Mouse (Mus musculus): ENCODE data around the gene Atp5f1. TPM values are rescaled to one million over a fixed set of nuclear protein-coding genes. Genes with fewer than 3 reads are reported as not detected.
A peak's percentile ranks its signal among the peaks of the same experiment; 100 is the strongest.

Atp5f1 gene
- total RNA-seq, 2 experiments from 2014 or later, result 916 to 930 TPM

DNA sequence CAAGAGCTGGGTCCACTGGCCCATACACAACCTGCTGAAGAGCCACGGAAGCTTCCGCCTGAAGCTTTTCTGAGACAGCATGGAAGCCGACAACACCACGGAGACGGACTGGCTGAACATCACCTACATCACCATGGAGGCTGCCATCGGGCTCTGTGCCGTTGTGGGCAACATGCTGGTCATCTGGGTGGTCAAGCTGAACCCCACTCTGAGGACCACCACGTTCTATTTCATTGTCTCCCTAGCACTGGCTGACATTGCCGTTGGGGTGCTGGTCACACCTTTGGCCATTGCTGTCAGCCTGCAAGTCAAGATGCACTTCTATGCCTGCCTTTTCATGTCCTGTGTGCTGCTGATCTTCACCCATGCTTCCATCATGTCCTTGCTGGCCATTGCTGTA lies 55.2 kb downstream of the Atp5f1 start:
- intact Hi-C loops (cut with DNase I), result no loop called here
- no peak for DNase-seq

DNA sequence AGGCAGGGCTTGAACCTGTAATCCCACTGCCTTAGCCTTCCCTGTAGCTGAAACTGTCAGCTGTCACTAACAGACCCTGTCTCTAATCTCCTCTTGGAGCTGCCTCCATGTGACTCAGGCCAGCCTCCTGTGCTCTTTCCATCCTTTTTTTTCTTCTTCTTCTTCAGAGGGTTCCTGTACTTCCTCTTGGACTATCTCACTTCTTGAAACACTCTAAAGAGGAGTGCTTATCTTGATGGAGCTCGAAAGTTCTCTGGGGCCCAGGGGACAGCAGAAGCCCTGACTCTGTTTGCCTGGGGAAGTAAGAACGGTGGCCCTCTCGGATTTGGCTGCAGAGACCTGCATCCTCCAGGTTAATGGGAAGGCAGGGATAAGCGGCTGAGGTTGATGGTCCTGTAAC lies 55.7 kb downstream of the Atp5f1 start:
- intact Hi-C loops (cut with DNase I), result no loop called here

DNA sequence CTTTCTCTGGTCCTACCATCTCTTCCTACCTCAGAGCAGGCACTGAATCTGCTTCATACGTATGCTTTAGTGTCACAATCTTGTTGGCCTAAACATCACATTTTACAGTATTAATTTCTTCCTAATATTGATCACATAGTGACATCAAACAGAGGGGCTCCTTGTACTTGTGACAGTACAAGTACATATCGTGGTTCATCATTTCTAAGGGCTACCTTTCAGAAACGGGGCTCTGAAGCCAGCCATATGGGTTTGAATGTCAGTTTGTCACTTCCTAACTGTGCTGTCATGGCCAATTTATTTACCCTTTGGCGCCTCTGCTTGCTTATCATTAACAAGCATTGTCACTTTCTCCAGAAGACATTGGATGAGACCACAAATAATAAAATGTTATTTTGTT lies 58.4 kb downstream of the Atp5f1 start:
- intact Hi-C loops (cut with DNase I), result no loop called here
- no peak for DNase-seq

More for the DNA sequence above, 55.7 kb downstream of the Atp5f1 start:
- DNase-seq, result no peak

DNA sequence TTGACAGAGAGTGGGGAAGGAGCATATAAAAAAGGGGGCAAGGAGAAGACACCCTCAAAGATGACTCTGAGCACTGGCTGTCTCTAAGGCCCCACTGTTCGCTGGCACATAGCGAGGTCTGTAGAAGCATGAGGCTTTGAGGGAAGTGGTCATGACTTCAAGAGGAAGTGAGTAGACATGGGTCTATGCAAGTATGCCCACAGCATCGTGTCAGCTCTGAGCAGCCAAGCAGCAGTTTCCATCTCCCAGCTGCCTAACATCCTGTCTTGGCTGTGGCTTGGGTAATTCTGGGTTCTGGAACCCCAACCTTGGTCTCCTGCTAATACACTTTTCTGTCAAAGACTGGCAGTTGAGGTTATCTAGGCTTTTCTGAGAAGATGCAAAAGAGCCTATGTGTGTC lies 59.2 kb downstream of the Atp5f1 start:
- intact Hi-C loops (cut with DNase I), result loop anchor here (1.0 kb wide), 1 partner anchor 226 kb away; no protein-coding TSS in a partner anchor
- DNase-seq, result no peak

DNA sequence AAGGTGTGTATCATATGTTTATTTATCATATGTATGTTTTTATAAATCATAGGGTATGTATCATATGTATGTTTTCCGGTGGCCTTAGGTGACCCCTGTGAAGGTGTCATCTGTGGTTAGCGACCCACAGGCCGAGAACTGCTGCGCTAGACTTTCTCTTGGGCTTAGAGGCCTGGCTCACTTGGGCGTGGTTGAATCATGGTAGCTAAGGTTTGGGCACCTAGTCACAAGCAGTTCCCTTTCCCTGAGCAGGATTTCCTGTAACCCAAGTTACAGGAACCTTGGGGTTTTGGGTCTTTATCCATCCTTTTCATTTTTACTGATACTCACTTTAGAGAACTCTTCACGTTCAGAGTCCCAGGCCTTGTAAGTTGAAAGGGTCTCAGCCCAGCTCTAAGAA lies 59.6 kb downstream of the Atp5f1 start:
- intact Hi-C loops (cut with DNase I), result loop anchor here (1.0 kb wide), 1 partner anchor 226 kb away; no protein-coding TSS in a partner anchor
- DNase-seq, result no peak

DNA sequence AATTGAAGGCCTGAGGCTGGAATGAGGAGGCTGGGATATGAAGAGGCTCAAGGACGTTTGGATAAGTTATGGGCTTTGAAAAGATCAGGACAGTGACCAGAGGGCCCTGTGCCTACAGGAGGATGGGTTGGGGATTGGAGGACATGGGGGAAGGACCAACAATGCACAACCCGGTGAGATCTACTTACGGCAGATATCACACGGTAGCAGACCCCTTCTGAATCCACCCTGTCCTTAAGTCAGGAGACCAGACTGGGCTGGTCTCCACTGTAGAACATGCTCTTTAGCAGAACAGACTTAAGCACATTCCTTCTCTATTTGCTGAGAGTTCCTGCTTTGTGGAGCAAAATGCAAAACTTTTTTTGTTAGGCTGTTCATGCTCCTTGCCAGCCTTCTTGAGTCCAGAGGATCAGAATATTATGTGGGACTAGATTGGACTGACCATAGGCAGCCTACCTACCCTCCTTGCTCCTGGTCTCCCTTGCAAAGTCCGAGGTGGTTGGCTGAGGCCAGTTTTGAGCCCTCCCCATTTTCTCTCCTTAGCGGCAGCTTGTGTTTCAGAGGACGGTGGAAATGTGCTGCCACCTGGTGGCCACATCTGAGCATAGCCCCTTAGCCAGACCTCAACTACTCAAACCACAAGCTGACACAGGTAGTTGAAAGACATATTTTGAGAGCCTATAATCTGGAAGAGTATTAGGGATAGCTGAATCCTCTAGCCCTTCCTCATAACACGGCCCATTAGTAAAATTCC lies 60.3 kb downstream of the Atp5f1 start:
- peak; percentile 87 to 91 for DNase-seq
- intact Hi-C loops (cut with DNase I), result loop anchor here (1.0 to 5.0 kb wide), 2 partner anchors 212 to 225 kb away; partner anchors contain the start of gene Ddx20

DNA sequence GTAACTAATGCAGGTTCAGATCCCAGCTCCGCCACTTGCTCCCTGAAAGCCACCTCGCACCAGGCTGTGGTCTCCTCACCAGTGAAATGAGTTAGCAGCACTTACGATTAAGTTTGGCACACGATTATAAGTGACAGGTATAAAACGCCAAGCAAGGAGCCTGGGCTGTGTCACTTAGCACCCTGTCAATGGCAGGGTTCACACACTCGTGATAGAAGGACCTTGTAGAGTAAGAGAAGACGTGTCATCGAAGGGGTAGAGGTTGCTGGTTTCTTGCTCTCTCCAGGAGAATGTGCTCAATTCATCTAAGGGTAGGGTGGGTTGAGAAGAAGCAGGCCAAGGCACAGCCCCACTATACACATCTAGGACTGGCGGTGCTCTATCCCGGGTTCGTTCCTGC lies 61.0 kb downstream of the Atp5f1 start:
- no peak for DNase-seq
- intact Hi-C loops (cut with DNase I), result loop anchor here (5.0 kb wide), 1 partner anchor 212 kb away; the partner anchor contains the start of gene Ddx20

DNA sequence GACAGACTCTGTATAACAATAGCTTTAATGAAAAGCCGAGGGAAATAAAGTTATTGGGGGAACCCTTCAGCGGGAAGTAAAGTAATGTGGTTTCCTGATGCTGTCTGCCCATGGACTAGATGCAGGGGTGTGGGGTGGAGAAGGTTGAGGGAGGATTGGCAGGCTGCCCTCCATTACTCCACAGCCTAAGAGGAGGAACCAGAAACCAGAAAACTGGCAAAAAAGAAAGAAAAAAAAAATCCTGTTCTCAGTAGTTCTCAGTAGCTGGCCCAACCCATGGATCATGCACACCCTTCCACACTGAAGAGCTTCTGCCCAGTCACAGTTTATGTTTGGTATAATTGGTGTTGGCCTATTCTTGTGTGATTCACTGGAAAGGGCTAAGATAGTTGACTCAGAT lies 61.6 kb downstream of the Atp5f1 start:
- intact Hi-C loops (cut with DNase I), result loop anchor here (5.0 kb wide), 1 partner anchor 211 kb away; the partner anchor contains the start of gene Ddx20
- peak in 1 of 2 experiments; percentile 53 for DNase-seq

DNA sequence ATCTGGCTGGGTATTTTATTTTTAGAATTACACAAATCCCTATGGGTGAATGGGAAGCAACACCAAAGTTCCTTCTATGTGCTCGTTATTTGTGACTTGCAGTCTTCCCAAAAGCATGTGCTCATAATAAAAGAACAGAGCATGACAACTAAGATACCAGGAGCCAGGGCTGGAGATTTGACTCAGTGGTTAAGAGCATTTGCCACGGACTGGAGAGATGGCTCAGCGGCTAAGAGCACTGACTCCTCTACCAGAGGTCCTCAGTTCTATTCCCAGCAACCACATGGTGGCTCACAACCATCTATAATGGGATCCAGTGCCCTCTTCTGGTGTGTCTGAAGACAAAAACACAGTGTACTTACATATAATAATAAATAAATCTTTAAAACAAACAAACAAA lies 63.1 kb downstream of the Atp5f1 start:
- intact Hi-C loops (cut with DNase I), result loop anchor here (5.0 kb wide), 1 partner anchor 210 kb away; the partner anchor contains the start of gene Ddx20
- DNase-seq, result no peak

DNA sequence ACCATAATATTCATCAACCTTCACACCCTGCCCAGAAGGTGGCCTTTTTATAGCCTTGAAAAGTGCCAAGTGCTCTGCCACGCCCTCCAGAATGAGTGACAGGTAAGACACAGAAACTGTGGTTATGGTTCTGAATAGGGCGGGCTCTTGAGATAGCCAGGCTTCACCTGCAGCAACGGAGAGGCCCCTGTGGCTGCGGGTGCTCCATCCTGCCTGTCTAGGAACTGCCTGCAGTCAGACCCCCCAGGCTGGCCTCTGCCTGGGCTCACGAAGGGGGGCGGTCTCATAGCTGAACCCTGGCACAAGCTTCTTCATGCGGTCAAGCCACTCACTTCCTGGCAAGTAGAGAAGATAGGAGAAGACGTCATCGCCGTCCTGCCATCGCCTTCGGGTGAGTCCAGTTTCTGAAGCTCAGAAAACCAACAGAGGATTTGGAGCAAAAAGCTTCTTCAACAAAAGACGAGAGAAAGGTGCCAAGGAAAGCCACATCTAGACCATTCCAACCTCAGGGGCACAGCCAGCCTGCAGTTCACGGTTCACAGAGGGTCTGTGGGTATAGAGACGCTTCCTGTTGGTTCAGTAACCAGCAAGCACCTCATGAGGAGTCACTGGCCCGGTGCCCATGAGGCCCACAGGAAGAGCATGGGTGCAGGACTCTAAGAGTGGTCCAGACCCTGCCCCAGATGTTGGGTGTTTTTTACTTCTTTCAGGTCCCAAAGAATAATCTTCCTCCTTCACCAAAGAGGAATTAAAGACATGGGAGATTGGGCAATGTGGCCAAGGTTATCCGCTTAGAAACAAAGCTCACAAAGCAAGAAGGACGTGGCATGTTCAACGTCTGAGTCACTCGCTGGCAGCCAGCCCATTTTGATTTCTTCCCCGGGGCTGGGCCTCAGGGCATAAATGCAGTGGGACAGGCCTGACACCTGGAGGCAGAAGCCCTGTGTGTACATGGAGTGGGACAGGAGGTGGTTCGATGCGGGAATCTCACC lies 65.0 kb downstream of the Atp5f1 start:
- DNase-seq, result peak; percentile 96 to 97
- intact Hi-C loops (cut with DNase I), result loop anchor here (2.0 to 5.0 kb wide), 3 partner anchors 94 to 208 kb away; partner anchors contain the start of genes Ddx20 and Rap1a

DNA sequence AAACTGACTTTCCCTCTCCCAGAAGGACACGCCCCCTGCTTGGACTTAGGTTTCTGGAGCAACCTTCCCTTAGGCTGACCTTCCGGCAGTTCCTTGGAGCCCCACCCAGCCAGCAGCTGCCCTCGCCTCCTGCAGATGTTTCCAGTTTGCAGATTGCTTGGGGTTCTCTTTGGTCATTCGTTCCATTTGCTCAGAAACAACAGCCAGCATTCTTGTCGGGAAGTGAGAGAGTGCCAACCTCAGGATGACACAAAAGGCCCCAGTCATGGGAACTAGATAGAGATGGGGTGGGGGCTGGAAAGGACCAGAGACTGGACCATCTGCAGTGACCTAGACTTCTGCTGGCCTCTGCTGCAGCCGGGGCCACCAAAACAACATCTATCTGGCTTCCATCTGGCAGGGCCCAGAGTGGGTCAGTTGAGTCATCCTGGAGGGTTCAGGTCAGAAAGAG lies 65.9 kb downstream of the Atp5f1 start:
- intact Hi-C loops (cut with DNase I), result loop anchor here (2.0 kb wide), 3 partner anchors 69 to 167 kb away; partner anchors contain the start of gene Rap1a
- peak; percentile 77 to 80 for DNase-seq

Other genes with a start within 250 kb of the Atp5f1 start
- 100 to 1,000 TPM; 127 to 130 TPM for gene Rap1a, start 158.8 kb downstream of the Atp5f1 start, total RNA-seq (2021)
- gene Adora3, start 89.2 kb downstream of the Atp5f1 start, total RNA-seq (2021), result under 1 TPM in 1 of 2 experiments, not detected in 1; 0.26 TPM
- not detected for gene Tmigd3, start 89.2 kb downstream of the Atp5f1 start, total RNA-seq (2021)
- gene I830077J02Rik, start 27.4 kb downstream of the Atp5f1 start, total RNA-seq (2021), result 1 to 10 TPM in 1 of 2 experiments, under 1 TPM in 1; 0.69 to 1.3 TPM
- 10 to 100 TPM; 47.7 to 54.4 TPM for gene Wdr77, start 730 bp downstream of the Atp5f1 start, total RNA-seq (2021)
- gene Ovgp1, start 13.6 kb upstream of the Atp5f1 start, total RNA-seq (2021), result under 1 TPM; 0.15 to 0.24 TPM
- gene Pifo, start 54.5 kb upstream of the Atp5f1 start, total RNA-seq (2021), result not detected
- gene Chil5, start 72.7 kb upstream of the Atp5f1 start, total RNA-seq (2021), result not detected
- not detected for gene Chia1, start 153.1 kb upstream of the Atp5f1 start, total RNA-seq (2021)
- not detected for gene Chil3, start 207.5 kb upstream of the Atp5f1 start, total RNA-seq (2021)